Mouse (Mus musculus) bone marrow, adult 2 months (tissue): ENCODE results near the gene Sgsm3.
A peak's percentile ranks its signal among the peaks of the same experiment; 100 is the strongest.

Source experiments
- CTCF ChIP-seq: fragments of 200-500 bp; IDR thresholded peaks from 2 replicates; pipeline ENCODE4 v1.5.1; 2011; ENCODE audit warnings: low read length, control low read depth; ENCODE audit not compliant: control insufficient read depth, insufficient read depth
- POLR2A ChIP-seq: fragments of 200-500 bp; IDR thresholded peaks from 2 replicates; pipeline ENCODE4 v1.6.1; 2011; ENCODE audit warnings: low read depth, mild to moderate bottlenecking, control low read depth, low read length, borderline replicate concordance; ENCODE audit not compliant: control insufficient read depth

DNA sequence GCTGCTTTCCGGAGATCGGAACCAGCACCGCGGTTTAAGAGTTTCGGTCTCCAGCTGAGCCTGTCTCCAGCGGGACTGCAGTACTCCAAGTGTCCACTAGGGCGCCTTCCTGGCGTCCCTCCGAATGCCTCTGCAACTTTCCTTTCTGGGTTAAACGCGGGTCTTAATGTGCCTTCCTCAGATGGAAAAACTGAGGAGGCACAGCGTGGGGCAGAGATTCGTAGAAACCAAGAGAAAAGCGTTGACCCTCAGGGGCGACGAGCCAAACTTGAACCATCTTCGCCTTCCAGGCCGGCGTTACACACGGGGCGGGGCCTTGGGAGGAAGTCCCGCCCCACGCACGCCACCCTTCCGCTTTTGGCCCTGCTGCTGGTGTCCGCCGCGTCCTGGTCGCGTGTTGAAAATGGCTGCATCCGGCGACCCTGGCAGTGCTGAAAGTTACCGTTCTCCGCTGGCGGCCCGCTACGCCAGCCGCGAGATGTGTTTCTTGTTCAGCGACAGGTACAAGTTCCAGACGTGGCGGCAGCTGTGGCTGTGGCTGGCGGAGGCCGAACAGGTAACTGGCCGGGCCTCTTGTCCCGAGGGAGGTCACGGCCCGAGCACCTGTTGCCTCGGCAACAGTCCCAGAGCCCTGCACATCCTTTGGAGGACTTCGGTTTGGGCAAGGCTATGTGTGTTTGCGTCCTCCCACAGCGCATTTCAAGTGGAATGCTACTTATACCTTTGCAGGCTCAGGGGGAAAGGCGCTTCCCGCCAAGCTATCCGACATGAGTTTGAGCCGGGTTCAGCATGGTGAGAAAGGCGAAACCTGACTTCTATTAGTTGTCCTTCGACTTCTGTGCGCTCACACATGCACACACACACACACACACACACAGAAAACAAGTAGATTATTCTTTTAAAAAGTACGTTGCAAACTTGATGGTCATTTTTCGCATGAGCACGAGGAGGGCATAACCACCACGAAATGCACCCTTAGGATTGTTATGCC lies 29.1 kb upstream of the Sgsm3 start, which contains the start of gene Adsl:
- TF ChIP-seq CTCF (peak; percentile 76), POLR2A (peak; percentile 74; the same call in 1 of the 2 replicates)
